Mouse (Mus musculus) C2C12 (cell line): ENCODE measurements around the gene Hist1h2bp.

Experiments
- CEBPB ChIP-seq: IDR thresholded peaks from one replicate; pipeline ENCODE4 v1.6.1; 2011; ENCODE audit warnings: low read depth, mild to moderate bottlenecking, control low read depth, moderate library complexity
- CTCF ChIP-seq: IDR thresholded peaks from one replicate; pipeline ENCODE4 v1.5.1; 2011; ENCODE audit not compliant: control insufficient read depth, insufficient read depth, insufficient read length
- FOSL1 ChIP-seq: IDR thresholded peaks from one replicate; pipeline ENCODE4 v1.8.0; 2011; ENCODE audit warnings: mild to moderate bottlenecking, low read length; ENCODE audit not compliant: poor library complexity, insufficient read depth, severe bottlenecking
- MAX ChIP-seq: IDR thresholded peaks from one replicate; pipeline ENCODE4 v1.6.1; 2011; ENCODE audit warnings: mild to moderate bottlenecking, control low read depth
- MYOG ChIP-seq: IDR thresholded peaks from one replicate; pipeline ENCODE4 v1.6.1; 2011; ENCODE audit not compliant: control insufficient read depth, insufficient read length; ENCODE audit errors: extremely low read depth
- USF1 ChIP-seq: IDR thresholded peaks from one replicate; pipeline ENCODE4 v1.6.1; 2011; ENCODE audit warnings: low read depth, mild to moderate bottlenecking, control low read depth, moderate library complexity

DNA sequence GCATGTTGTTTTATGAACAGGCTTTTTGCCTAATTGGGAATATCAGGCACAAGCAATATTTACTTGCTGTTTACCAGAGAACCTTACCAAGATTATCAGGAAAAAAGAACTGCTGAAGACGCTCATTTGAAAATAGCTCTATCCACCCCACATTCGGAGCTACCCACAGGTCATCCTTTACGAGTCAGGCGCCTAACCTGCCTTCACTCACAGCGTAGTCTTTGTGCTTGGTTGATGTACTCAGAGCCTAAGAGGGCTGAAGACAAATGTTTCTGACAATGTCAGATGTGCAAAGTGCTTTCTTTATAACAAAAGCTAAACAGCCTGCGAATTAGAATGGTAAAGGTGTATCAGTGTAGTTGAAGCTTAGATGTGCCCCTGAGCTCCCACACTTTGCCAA lies 3.0 kb upstream of the Hist1h2bp start:
- no peak for TF ChIP-seq MAX
- no peak for TF ChIP-seq CTCF
- TF ChIP-seq MYOG: no peak
- TF ChIP-seq FOSL1: no peak
- no peak for TF ChIP-seq CEBPB
- no peak for TF ChIP-seq USF1
